Mouse (Mus musculus) neural tube, embryonic 11.5 days (tissue): Measurements from ENCODE around the gene Plin4. TPM values are rescaled to one million over a fixed set of nuclear protein-coding genes. Genes with fewer than 3 reads are reported as not detected.
A peak's percentile ranks its signal among the peaks of the same experiment; 100 is the strongest.

Experiments
- ATAC-seq: fragments of 200-750 bp; cut with Nextera tagmentation; 2 replicates; pipeline ENCODE4 v1.8.0; 2017; ENCODE audit warnings: moderate number of reproducible peaks, mild to moderate bottlenecking, moderate TSS enrichment, moderate library complexity; ENCODE audit not compliant: insufficient read depth, low FRiP score, low TSS enrichment
- DNase-seq: peaks from one replicate; pipeline ENCODE4 v3.0.0-alpha.2; 2015; ENCODE audit warnings: low spot score
- H3K27ac ChIP-seq: fragments of 300-500 bp; sonication (generic); 2 replicates; pipeline ENCODE4 v1.5.1; 2014; ENCODE audit warnings: low read depth, mild to moderate bottlenecking, low read length
- H3K27me3 ChIP-seq: fragments of 300-500 bp; sonication (generic); 2 replicates; pipeline ENCODE4 v1.6.1; 2014; ENCODE audit warnings: mild to moderate bottlenecking, low read length, mixed read lengths; ENCODE audit not compliant: control insufficient read depth, insufficient read depth
- H3K36me3 ChIP-seq: fragments of 300-500 bp; sonication (generic); 2 replicates; pipeline ENCODE4 v1.6.1; 2014; ENCODE audit warnings: mild to moderate bottlenecking, low read length, moderate library complexity, mixed read lengths; ENCODE audit not compliant: control insufficient read depth, insufficient read depth
- H3K4me1 ChIP-seq: fragments of 300-500 bp; sonication (generic); 2 replicates; pipeline ENCODE4 v1.6.1; 2014; ENCODE audit warnings: low read length, mixed read lengths; ENCODE audit not compliant: control insufficient read depth, insufficient read depth
- H3K4me2 ChIP-seq: fragments of 300-500 bp; sonication (generic); 2 replicates; pipeline ENCODE4 v1.6.1; 2014; ENCODE audit warnings: low read depth, mild to moderate bottlenecking, moderate library complexity
- H3K4me3 ChIP-seq: fragments of 300-500 bp; sonication (generic); 2 replicates; pipeline ENCODE4 v1.5.1; 2014; ENCODE audit warnings: low read depth, low read length
- H3K9ac ChIP-seq: fragments of 300-500 bp; sonication (generic); 2 replicates; pipeline ENCODE4 v1.6.1; 2014; ENCODE audit warnings: mild to moderate bottlenecking, low read length
- H3K9me3 ChIP-seq: fragments of 300-500 bp; sonication (generic); 2 replicates; pipeline ENCODE4 v1.6.1; 2016; ENCODE audit warnings: low read length; ENCODE audit not compliant: control insufficient read depth
- WGBS: fragments of 180-500 bp; shearing (Covaris S2); extraction: QIAGEN DNeasy Blood & Tissue Kit; methylation state at CpG from one replicate; pipeline ENCODE4 v1.1.7; 2014; 5-methylcytosine and 5-hydroxymethylcytosine counted together
- polyA plus RNA-seq: library from polyadenylated mRNA; unstranded; fragments of >200 nt; fragmentation: Nextera tagmentation; extraction: Ambion mirVana; gene quantifications from 2 replicates; pipeline ENCODE4 v1.2.1, GENCODE M21; 2014

Gene Plin4
- polyA plus RNA-seq, 1 experiment from 2014 or later: 0.13 TPM

- DNase-seq: no peak
- Histone ChIP-seq H3K27me3 (no peaks in the 10 kb centered on the region), H3K36me3 (peaks cover 36% of the 10 kb centered on the region), H3K4me3 (no peak overlapping the region), H3K9ac (no peak overlapping the region), H3K9me3 (no peaks in the 10 kb centered on the region), H3K27ac (no peak overlapping the region), H3K4me2 (no peak overlapping the region), H3K4me1 (no peaks in the 10 kb centered on the region)
- ATAC-seq: no peak
- 91% methylated on average over 5 of the region's 5 CpGs for WGBS
Measured at GRCm38 (mm10) chr17:56102158-56102557, 7.4 kb downstream of the Plin4 start.

- Histone ChIP-seq H3K27ac (no peak overlapping the region), H3K9me3 (no peaks in the 10 kb centered on the region), H3K9ac (no peak overlapping the region), H3K27me3 (no peaks in the 10 kb centered on the region), H3K4me2 (no peak overlapping the region), H3K4me1 (no peaks in the 10 kb centered on the region), H3K4me3 (no peak overlapping the region), H3K36me3 (peaks cover 48% of the 10 kb centered on the region)
- ATAC-seq (no peak), DNase-seq (no peak)
- WGBS: 84% methylated on average over 3 of the region's 3 CpGs
Measured at GRCm38 (mm10) chr17:56100811-56101210, 8.8 kb downstream of the Plin4 start.

- H3K36me3 ChIP-seq: peaks cover 51% of the 10 kb centered on the region
- no peaks in the 10 kb centered on the region for H3K27me3 ChIP-seq
- no peak overlapping the region for H3K4me3 ChIP-seq
- H3K4me2 ChIP-seq: no peak overlapping the region
- H3K9me3 ChIP-seq: no peaks in the 10 kb centered on the region
- no peak overlapping the region for H3K9ac ChIP-seq
- DNase-seq: no peak
- no peak overlapping the region for H3K27ac ChIP-seq
- WGBS: 92% methylated on average over 15 of the region's 15 CpGs
- H3K4me1 ChIP-seq: no peaks in the 10 kb centered on the region
- ATAC-seq: no peak
Measured at GRCm38 (mm10) chr17:56098711-56099572, 10.7 kb downstream of the Plin4 start.

- Histone ChIP-seq H3K27ac (no peak overlapping the region), H3K27me3 (no peaks in the 10 kb centered on the region), H3K36me3 (peaks cover 51% of the 10 kb centered on the region), H3K4me3 (no peak overlapping the region), H3K9ac (no peak overlapping the region), H3K4me1 (no peaks in the 10 kb centered on the region), H3K9me3 (no peaks in the 10 kb centered on the region), H3K4me2 (no peak overlapping the region)
- 88% methylated on average over 8 of the region's 8 CpGs for WGBS
- DNase-seq (no peak), ATAC-seq (no peak)
Measured at GRCm38 (mm10) chr17:56098180-56098579, 11.4 kb downstream of the Plin4 start.

GRCm38 (mm10) chr17:56096883-56097282, 12.7 kb downstream of the Plin4 start:
- ATAC-seq (no peak), DNase-seq (no peak)
- H3K27ac ChIP-seq: no peak overlapping the region
- no peaks in the 10 kb centered on the region for H3K4me1 ChIP-seq
- no peaks in the 10 kb centered on the region for H3K9me3 ChIP-seq
- no peak overlapping the region for H3K4me2 ChIP-seq
- H3K9ac ChIP-seq: no peak overlapping the region
- WGBS: 89% methylated on average over 12 of the region's 12 CpGs
- H3K27me3 ChIP-seq: no peaks in the 10 kb centered on the region
- no peak overlapping the region for H3K4me3 ChIP-seq
- H3K36me3 ChIP-seq: peaks cover 40% of the 10 kb centered on the region

- H3K36me3 ChIP-seq: peaks cover 22% of the 10 kb centered on the region
- no peak overlapping the region for H3K4me3 ChIP-seq
- H3K27me3 ChIP-seq: no peaks in the 10 kb centered on the region
- DNase-seq (no peak), ATAC-seq (no peak)
- H3K4me1 ChIP-seq: no peaks in the 10 kb centered on the region
- H3K9ac ChIP-seq: no peak overlapping the region
- 96% methylated on average over 1 of the region's 1 CpGs for WGBS
- H3K4me2 ChIP-seq: no peak overlapping the region
- no peaks in the 10 kb centered on the region for H3K9me3 ChIP-seq
- no peak overlapping the region for H3K27ac ChIP-seq
Measured at GRCm38 (mm10) chr17:56092794-56093193, 16.8 kb downstream of the Plin4 start.

GRCm38 (mm10) chr17:56092312-56092711, 17.3 kb downstream of the Plin4 start:
- Histone ChIP-seq H3K4me2 (no peak overlapping the region), H3K4me1 (no peaks in the 10 kb centered on the region), H3K4me3 (no peak overlapping the region), H3K27me3 (no peaks in the 10 kb centered on the region), H3K9ac (no peak overlapping the region), H3K36me3 (peaks cover 19% of the 10 kb centered on the region), H3K27ac (no peak overlapping the region), H3K9me3 (no peaks in the 10 kb centered on the region)
- ATAC-seq: no peak
- 100% methylated on average over 1 of the region's 1 CpGs for WGBS
- no peak for DNase-seq

- Histone ChIP-seq H3K27ac (no peak overlapping the region), H3K9me3 (no peaks in the 10 kb centered on the region), H3K4me1 (peaks cover 11% of the 10 kb centered on the region), H3K4me3 (peak overlapping the region; percentile 94), H3K36me3 (0 out of 2 replicates have a peak, but pooled peaks cover 2% of the 10 kb centered on the region), H3K4me2 (peak overlapping the region; percentile 99), H3K9ac (peak overlapping the region; percentile 77), H3K27me3 (no peaks in the 10 kb centered on the region)
- ATAC-seq (peak; percentile 37), DNase-seq (peak; percentile 75)
- 9% methylated on average over 8 of the region's 8 CpGs for WGBS
Measured at GRCm38 (mm10) chr17:56080781-56081585, 28.6 kb downstream of the Plin4 start.
